Mouse (Mus musculus): ENCODE results near the gene Cmtm6. TPM values are rescaled to one million over a fixed set of nuclear protein-coding genes. Genes with fewer than 3 reads are reported as not detected.
"Not testable (repeated sequence)": the region's sequence is repeated elsewhere in the genome, so short reads cannot be mapped to it uniquely, and the experiment has no call there.

The Cmtm6 gene
- 21.9 and 27.0 TPM in 2 replicates for polyA plus RNA-seq (2015; fragmentation: Nextera tagmentation; extraction: Ambion mirVana)

DNA sequence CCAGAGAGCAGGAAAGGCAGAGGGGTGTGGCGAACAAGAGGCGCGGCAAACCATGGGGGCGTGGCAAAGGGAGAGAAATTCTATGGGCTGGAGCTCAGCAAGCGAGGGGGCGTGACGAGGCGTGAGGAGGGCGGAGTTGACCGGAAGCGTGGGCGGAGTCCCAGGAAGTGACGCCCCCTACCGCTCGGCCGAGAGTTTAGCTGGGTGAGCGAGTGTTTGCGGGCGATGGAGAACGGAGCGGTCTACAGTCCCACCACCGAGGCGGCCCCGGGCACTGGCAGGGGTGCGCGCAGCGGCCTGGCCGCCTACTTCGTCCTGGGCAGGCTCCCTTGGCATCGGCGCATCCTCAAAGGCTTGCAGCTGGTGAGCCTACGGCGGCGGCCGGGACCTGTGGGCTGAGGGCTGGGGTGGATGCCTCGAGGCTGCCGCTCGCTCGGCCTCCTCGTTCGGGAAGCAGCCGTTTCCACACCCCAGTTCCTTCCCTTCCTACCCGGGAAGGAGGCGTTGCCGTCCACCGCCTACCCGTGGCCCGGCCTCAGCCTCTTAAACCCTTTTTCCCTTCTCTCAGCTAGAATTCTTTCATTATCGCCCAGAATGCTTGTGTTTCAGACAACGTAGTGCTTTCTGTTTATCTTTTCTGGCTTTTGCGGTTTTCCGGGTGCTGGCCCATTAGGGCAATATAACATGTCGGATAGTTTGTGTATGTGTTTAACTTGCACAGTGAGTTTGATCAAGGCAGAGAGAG is at the start of gene Cmtm6:
Gene Cmtm6, plus strand, starts transcription at position 106 of the 745 bp plus-strand sequence.
- peak; percentile 90 for ATAC-seq (ENCODE audit: low read depth)
- Histone ChIP-seq H3K9ac (peak within 1 kb of the TSS; percentile 88), H3K4me1 (replicated peaks) (peaks cover 67% of the 10 kb centered on the region), H3K4me3 (replicated peaks) (peak within 1 kb of the TSS; percentile 90), H3K36me3 (no peaks in the 10 kb centered on the region), H3K4me2 (peak within 1 kb of the TSS; percentile 89), H3K9me3 (replicated peaks) (no peaks in the 10 kb centered on the region), H3K27me3 (no peaks in the 10 kb centered on the region), H3K27ac (peak within 1 kb of the TSS; percentile 94)
- peak; percentile 97 for DNase-seq
- under 1% methylated on average over 52 of the region's 53 CpGs for WGBS (ENCODE audit: insufficient replicate concordance)

DNA sequence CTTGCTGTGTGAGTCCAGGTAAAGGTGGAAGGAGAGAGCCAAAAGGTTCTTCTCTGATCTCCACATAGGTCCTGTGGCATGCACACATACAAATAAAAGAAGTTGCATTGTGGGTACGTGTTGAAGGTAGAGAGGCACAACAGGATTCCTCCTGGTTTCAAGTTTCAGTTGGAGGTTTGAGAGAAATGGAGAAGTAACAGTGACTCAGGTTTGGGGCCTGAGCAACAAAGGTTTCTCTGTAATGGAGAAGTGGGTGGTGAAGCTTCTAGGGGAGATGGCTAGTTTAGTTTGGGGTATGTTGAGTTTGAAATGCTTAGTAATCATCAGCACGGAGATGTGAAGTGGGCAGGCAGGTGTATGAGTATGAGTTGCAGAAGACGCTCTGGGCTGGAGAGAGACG is 48.7 kb upstream of the Cmtm6 start:
- no peak overlapping the region for H3K4me2 ChIP-seq
- H3K4me3 ChIP-seq (replicated peaks), result no peak overlapping the region
- H3K9ac ChIP-seq, result no peak overlapping the region
- no peaks in the 10 kb centered on the region for H3K9me3 ChIP-seq (replicated peaks)
- H3K27ac ChIP-seq, result no peak overlapping the region
- H3K27me3 ChIP-seq, result no peaks in the 10 kb centered on the region
- ATAC-seq (ENCODE audit: low read depth), result no peak
- H3K36me3 ChIP-seq, result no peaks in the 10 kb centered on the region
- no peaks in the 10 kb centered on the region for H3K4me1 ChIP-seq (replicated peaks)
- WGBS (ENCODE audit: insufficient replicate concordance), result 57% methylated on average over 4 of the region's 4 CpGs
- DNase-seq, result no peak

DNA sequence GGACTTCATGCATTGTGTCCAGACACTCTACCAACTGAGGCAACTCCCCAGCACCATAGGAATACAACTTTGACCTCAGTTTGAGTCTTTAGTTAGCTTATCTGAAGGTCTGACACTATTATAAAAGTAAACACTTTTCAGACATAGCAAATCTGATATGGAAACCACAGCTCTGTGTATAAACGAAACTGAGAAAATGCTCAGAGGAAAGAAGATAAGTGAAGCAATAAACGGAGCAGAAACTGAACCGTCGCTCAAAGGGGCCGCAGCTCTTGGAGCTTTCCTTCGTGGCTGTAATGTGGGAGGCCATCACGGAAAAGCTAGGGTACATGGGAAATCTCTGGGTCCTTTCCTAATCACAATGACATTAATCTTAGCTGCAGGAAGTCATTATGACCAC is 44.7 kb upstream of the Cmtm6 start:
- H3K4me1 ChIP-seq (replicated peaks), result peaks cover 26% of the 10 kb centered on the region
- no peak overlapping the region for H3K4me3 ChIP-seq (replicated peaks)
- no peaks in the 10 kb centered on the region for H3K27me3 ChIP-seq
- no peak overlapping the region for H3K4me2 ChIP-seq
- H3K9ac ChIP-seq, result no peak overlapping the region
- no peak overlapping the region for H3K27ac ChIP-seq
- 55% methylated on average over 7 of the region's 7 CpGs for WGBS (ENCODE audit: insufficient replicate concordance)
- peaks cover 5% of the 10 kb centered on the region; the same call in 1 of the 2 replicates for H3K36me3 ChIP-seq
- ATAC-seq (ENCODE audit: low read depth), result no peak
- no peaks in the 10 kb centered on the region for H3K9me3 ChIP-seq (replicated peaks)
- no peak for DNase-seq

DNA sequence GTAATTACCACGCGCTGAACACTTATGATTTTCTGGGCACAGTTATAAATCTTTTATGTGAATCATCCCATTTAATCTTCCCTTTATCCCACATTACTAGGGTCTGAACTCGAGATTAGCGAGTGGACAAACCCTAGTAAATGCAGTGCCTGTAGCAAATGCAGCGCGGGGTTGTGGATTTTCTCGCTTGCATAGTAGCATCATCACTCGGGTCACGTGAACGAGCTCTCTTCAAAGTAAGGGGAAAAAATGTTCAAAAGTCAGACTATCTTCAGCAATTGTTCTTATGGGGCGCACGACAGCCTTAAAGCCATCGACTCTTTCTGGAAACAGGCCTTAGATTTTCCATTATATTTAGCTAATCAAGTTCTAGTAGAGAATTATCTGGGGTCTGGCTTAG is 43.3 kb upstream of the Cmtm6 start:
- WGBS (ENCODE audit: insufficient replicate concordance), result 74% methylated on average over 13 of the region's 13 CpGs
- no peak overlapping the region for H3K27ac ChIP-seq
- no peak for DNase-seq
- H3K9ac ChIP-seq, result peak overlapping the region; percentile 86
- H3K27me3 ChIP-seq, result no peaks in the 10 kb centered on the region
- H3K4me2 ChIP-seq, result peak overlapping the region; percentile 96
- peaks cover 32% of the 10 kb centered on the region for H3K4me1 ChIP-seq (replicated peaks)
- ATAC-seq (ENCODE audit: low read depth), result no peak
- peaks cover 16% of the 10 kb centered on the region for H3K36me3 ChIP-seq
- H3K9me3 ChIP-seq (replicated peaks), result no peaks in the 10 kb centered on the region
- peak overlapping the region; percentile 79 for H3K4me3 ChIP-seq (replicated peaks)

DNA sequence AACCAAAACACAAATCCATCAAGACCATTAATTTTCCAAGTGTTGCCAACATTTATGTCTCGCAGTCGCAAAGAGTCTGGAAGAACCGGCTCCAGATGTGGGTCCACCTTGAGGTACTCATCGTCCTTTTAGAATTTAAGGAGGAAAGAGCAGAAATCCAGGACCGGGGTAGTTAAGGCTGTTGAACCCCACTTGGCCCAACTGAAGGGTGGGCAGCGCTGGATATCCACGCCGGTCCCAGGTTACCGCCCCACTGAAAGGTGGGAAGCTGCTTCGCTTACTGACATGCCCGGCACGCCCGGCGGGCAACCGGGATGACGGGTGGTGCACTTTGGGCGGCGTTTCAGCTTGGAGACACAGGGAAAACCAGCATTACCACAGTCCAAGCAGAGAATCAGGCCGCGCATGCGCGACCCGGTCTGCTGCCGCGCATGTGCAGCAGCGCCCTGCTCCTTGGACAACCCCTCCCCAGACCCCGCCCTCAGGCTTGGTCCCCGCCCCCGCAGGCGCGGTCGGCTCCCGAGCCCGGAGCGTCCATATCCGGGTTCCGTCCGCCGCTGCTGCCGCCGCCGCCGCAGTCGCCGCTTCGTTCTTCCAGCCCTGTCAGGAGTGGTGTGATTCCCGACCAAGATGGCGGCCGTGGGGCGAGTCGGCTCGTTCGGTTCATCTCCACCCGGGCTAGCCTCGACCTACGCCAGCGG is 42.5 kb upstream of the Cmtm6 start, which contains the start of gene Dync1li1:
Gene Dync1li1, plus strand, starts transcription at position 539 of the 701 bp plus-strand sequence.
- peak within 1 kb of the TSS; percentile 79 for H3K4me3 ChIP-seq (replicated peaks)
- peak; percentile 97 for ATAC-seq (ENCODE audit: low read depth)
- peak within 1 kb of the TSS; percentile 96 for H3K4me2 ChIP-seq
- H3K4me1 ChIP-seq (replicated peaks), result peaks cover 32% of the 10 kb centered on the region
- H3K27ac ChIP-seq, result peak within 1 kb of the TSS; percentile 96
- WGBS (ENCODE audit: insufficient replicate concordance), result 2% methylated on average over 57 of the region's 57 CpGs
- H3K36me3 ChIP-seq, result peaks cover 19% of the 10 kb centered on the region
- no peaks in the 10 kb centered on the region for H3K9me3 ChIP-seq (replicated peaks)
- peak within 1 kb of the TSS; percentile 86 for H3K9ac ChIP-seq
- H3K27me3 ChIP-seq, result no peaks in the 10 kb centered on the region
- DNase-seq, result peak; percentile 96

DNA sequence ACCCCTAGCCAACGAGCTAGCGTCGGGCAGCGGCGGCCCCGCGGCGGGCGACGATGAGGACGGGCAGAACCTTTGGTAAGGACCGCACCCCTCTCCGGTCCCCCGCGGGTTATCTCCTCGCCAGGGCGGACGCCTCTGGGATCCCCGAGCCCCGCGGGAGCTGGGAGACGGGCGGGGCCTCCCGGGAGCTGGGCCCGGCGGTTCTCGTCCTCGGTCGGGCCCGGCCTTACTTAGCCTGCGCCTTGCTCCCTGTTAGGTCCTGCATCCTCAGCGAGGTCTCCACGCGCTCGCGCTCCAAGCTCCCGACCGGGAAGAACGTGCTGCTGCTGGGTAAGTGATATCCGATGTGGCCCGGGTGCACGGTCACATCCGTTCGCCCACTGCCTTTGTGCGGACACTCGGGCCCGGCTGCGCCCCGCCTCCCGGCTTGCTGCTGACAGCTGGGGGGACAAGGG is 41.9 kb upstream of the Cmtm6 start:
- peak overlapping the region; percentile 86 for H3K9ac ChIP-seq
- H3K27ac ChIP-seq, result peak overlapping the region; percentile 96
- peak overlapping the region; percentile 96 for H3K4me2 ChIP-seq
- no peaks in the 10 kb centered on the region for H3K9me3 ChIP-seq (replicated peaks)
- ATAC-seq (ENCODE audit: low read depth) (peak; percentile 88), DNase-seq (no peak)
- peaks cover 21% of the 10 kb centered on the region for H3K36me3 ChIP-seq
- 0% methylated on average over 42 of the region's 50 CpGs for WGBS (ENCODE audit: insufficient replicate concordance)
- peak overlapping the region; percentile 79 for H3K4me3 ChIP-seq (replicated peaks)
- H3K27me3 ChIP-seq, result no peaks in the 10 kb centered on the region
- H3K4me1 ChIP-seq (replicated peaks), result peaks cover 32% of the 10 kb centered on the region

DNA sequence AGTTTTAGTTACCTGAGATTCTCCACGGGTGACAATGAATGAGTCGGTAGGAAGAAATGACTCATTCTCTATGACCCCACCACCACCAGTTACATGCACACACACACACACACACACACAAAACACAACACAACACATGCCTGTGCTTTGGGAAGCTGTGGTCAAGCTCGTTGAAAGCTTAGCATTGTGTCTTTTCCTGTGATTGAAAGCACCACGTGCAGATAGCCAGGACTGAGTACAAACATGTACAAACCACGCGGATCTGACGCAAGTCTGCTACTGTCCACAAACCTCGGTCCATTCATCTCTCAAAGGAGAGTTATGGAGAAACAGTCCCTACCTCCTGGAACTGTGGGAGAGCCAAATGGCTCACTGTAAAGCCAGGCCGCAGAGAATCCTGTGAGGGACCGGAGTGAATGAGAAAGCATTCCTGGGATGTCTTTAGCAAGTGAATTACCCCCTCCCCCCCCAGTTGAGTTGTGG is 40.8 kb upstream of the Cmtm6 start:
- Histone ChIP-seq H3K27me3 (no peaks in the 10 kb centered on the region), H3K9ac (peak overlapping the region; percentile 86), H3K36me3 (peaks cover 27% of the 10 kb centered on the region), H3K4me2 (peak overlapping the region; percentile 96), H3K4me1 (replicated peaks) (peaks cover 32% of the 10 kb centered on the region), H3K9me3 (replicated peaks) (no peaks in the 10 kb centered on the region), H3K4me3 (replicated peaks) (peak overlapping the region; percentile 79), H3K27ac (no peak overlapping the region)
- WGBS (ENCODE audit: insufficient replicate concordance), result 21% methylated on average over 10 of the region's 10 CpGs
- DNase-seq, result no peak
- ATAC-seq (ENCODE audit: low read depth), result no peak

DNA sequence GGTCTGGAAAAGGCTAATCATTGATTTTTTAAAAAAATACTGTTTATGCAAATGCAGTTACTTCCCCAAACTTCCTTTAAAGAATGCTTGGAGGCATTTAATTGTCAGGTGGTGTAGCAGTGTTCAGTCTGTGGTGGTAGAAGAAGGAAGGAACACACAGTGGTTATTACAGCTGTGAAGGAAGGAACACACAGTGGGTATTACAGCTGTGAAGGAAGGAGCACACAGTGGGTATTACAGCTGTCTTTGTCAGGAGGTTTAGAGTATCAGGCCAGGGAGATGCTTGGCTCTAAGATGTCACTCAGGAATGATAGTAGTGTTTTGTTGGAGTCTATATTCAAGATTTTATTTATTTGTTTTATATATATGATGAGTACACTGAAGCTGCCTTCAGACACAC is 39.8 kb upstream of the Cmtm6 start:
- peaks cover 27% of the 10 kb centered on the region for H3K36me3 ChIP-seq
- H3K27me3 ChIP-seq, result no peaks in the 10 kb centered on the region
- no peak overlapping the region for H3K9ac ChIP-seq
- peaks cover 32% of the 10 kb centered on the region for H3K4me1 ChIP-seq (replicated peaks)
- no peak for DNase-seq
- H3K9me3 ChIP-seq (replicated peaks), result no peaks in the 10 kb centered on the region
- H3K27ac ChIP-seq, result no peak overlapping the region
- ATAC-seq (ENCODE audit: low read depth), result no peak
- no peak overlapping the region for H3K4me3 ChIP-seq (replicated peaks)
- H3K4me2 ChIP-seq, result no peak overlapping the region

DNA sequence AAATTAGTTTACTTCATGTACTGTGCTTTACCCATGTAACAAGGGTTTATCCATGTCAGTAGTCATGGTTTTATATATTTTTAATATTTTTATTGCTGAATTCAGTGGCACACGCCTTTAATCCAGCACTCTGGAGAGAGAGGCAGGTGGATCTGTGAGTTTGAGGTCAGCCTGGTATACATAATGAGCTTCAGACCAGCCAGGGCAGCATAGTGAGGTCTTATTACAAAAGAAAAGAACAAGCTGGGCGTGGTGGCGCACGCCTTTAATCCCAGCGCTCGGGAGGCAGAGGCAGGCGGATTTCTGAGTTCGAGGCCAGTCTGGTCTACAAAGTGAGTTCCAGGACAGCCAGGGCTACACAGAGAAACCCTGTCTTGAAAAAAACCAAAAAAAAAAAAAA is 35.3 kb upstream of the Cmtm6 start:
- 94% methylated on average over 8 of the region's 8 CpGs for WGBS (ENCODE audit: insufficient replicate concordance)
- not testable (repeated sequence) for ATAC-seq (ENCODE audit: low read depth)
- H3K36me3 ChIP-seq, result peaks cover 38% of the 10 kb centered on the region

DNA sequence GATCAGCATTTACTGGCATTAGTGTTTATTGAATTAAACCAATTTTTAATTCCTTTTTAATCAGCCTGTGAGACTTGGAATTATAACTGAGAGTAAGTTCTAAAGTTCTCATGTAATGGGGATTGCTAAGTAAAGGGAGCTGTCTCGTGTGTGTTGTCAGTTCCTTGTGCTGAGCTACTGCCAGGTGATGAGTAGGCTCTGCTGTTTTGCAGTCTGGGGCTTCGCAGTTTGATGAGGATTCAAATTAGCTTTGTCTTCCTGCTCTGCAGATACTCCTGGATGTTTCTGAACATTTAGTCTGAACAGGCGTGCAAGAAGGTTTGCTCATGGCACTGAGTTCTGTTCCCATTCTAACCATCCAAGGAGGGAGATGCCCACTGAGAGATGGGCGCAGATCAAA is 33.8 kb upstream of the Cmtm6 start:
- ATAC-seq (ENCODE audit: low read depth) (no peak), DNase-seq (no peak)
- H3K27ac ChIP-seq, result no peak overlapping the region
- no peak overlapping the region for H3K4me3 ChIP-seq (replicated peaks)
- H3K4me1 ChIP-seq (replicated peaks), result peaks cover 26% of the 10 kb centered on the region
- no peak overlapping the region for H3K4me2 ChIP-seq
- H3K27me3 ChIP-seq, result no peaks in the 10 kb centered on the region
- H3K9ac ChIP-seq, result no peak overlapping the region
- H3K36me3 ChIP-seq, result peaks cover 34% of the 10 kb centered on the region
- 81% methylated on average over 4 of the region's 4 CpGs for WGBS (ENCODE audit: insufficient replicate concordance)
- H3K9me3 ChIP-seq (replicated peaks), result no peaks in the 10 kb centered on the region

More for the DNA sequence above, 35.3 kb upstream of the Cmtm6 start:
- not testable (repeated sequence) for H3K27ac ChIP-seq; H3K9ac ChIP-seq; H3K27me3 ChIP-seq; DNase-seq; H3K4me3 ChIP-seq (replicated peaks); H3K9me3 ChIP-seq (replicated peaks); H3K4me2 ChIP-seq
- peaks cover 25% of the 10 kb centered on the region for H3K4me1 ChIP-seq (replicated peaks)

DNA sequence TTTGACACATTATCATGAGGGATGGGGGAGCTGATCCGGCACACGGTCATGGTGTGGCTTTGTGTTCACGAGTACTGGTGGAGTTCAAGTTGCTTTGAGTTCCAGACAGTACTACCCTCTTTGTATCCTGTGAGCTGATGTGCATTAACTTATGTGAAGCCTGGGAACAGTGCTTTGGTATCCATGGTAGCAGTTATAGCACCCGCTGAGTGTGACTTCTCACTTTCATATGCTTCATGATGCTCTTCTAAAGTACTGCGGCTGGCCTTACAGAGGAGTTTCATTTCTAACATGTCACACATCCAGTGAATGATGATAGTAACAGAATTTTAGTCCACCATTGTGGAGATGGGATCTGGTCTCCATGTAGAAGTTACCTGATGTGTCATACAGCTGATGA is 33.0 kb upstream of the Cmtm6 start:
- DNase-seq, result no peak
- H3K9me3 ChIP-seq (replicated peaks), result no peaks in the 10 kb centered on the region
- no peak overlapping the region for H3K9ac ChIP-seq
- no peak overlapping the region for H3K27ac ChIP-seq
- no peak for ATAC-seq (ENCODE audit: low read depth)
- WGBS (ENCODE audit: insufficient replicate concordance), result 84% methylated on average over 5 of the region's 5 CpGs
- no peaks in the 10 kb centered on the region for H3K27me3 ChIP-seq
- no peak overlapping the region for H3K4me3 ChIP-seq (replicated peaks)
- no peak overlapping the region for H3K4me2 ChIP-seq
- H3K36me3 ChIP-seq, result peaks cover 27% of the 10 kb centered on the region
- H3K4me1 ChIP-seq (replicated peaks), result peaks cover 24% of the 10 kb centered on the region
